30 mouse cellular contexts compared by ENCODE assay signal in the genomic region with DNA sequence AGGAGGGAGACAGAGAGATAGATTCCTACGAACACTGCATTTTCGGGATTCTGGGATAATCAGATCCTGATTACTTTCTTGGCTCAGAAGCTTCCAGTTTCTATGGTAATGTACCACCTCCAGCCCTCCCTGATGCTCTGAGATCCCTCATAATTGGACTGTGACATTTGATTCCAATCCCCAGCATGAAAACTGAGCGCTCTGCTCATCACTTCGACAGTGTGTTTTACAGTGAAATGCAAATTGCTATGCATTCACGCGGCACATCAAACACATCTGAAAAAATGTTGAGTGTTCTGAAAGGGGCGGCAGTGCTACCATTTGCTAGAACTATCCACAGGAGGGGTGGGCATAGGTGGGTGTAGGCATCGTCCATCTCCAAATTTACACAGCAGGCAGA. TPM values are rescaled to one million over a fixed set of nuclear protein-coding genes. Genes with fewer than 3 reads are reported as not detected.
DNase-seq lines count a peak whose midpoint lies in the region; ATAC-seq and TF ChIP-seq lines count a peak whose summit lies in the region.
"Had no signal": no experiment of that assay in that cellular context is flagged by ENCODE, and none has a peak within 500 bp of the region (broad histone marks: within the 10 kb centered on the region; RNA-seq: fewer than 3 reads in every experiment).

No protein-coding gene starts in this region.

- no peaks in the 10 kb centered on the region for H3K9me3 ChIP-seq in forebrain, embryonic 15.5 days
- no peaks in the 10 kb centered on the region for H3K9me3 ChIP-seq in forebrain, embryonic 11.5 days (ENCODE audit: control insufficient read depth, low read length)
- no peaks in the 10 kb centered on the region for H3K9me3 ChIP-seq in hindbrain, postnatal 0 days (ENCODE audit: low read length)
- no peaks in the 10 kb centered on the region for H3K9me3 ChIP-seq in hindbrain, embryonic 16.5 days (ENCODE audit: control insufficient read depth, low read length)
- no peaks in the 10 kb centered on the region for H3K9me3 ChIP-seq in midbrain, postnatal 0 days (ENCODE audit: low read length)
- H3K9me3 ChIP-seq: hindbrain, embryonic 15.5 days; intestine, embryonic 15.5 days; limb, embryonic 12.5 days; liver, embryonic 15.5 days; lung, embryonic 15.5 days; midbrain, embryonic 12.5 days; neural tube, embryonic 12.5 days had no signal

- ATAC-seq in forebrain, embryonic 15.5 days (replicated peaks) = no peak
- no peak for ATAC-seq in forebrain, embryonic 11.5 days (replicated peaks; ENCODE audit: low FRiP score)
- ATAC-seq in hindbrain, postnatal 0 days = no peak
- ATAC-seq in hindbrain, embryonic 16.5 days = no peak
- no peak for ATAC-seq in midbrain, postnatal 0 days (ENCODE audit: low FRiP score)
- ATAC-seq: intestine, embryonic 15.5 days had no signal

- H3K4me3 ChIP-seq in forebrain, embryonic 15.5 days = no peak overlapping the region
- H3K4me3 ChIP-seq in forebrain, embryonic 11.5 days (ENCODE audit: low read depth, low read length) = no peak overlapping the region
- H3K4me3 ChIP-seq in hindbrain, postnatal 0 days (ENCODE audit: low read length) = no peak overlapping the region
- H3K4me3 ChIP-seq in hindbrain, embryonic 16.5 days (ENCODE audit: low read length) = no peak overlapping the region
- H3K4me3 ChIP-seq in midbrain, postnatal 0 days (ENCODE audit: low read depth, low read length) = no peak overlapping the region
- H3K4me3 ChIP-seq: hindbrain, embryonic 15.5 days; intestine, embryonic 15.5 days; layer of hippocampus, adult 2 months; left cerebral cortex, adult 2 months; limb, embryonic 12.5 days; liver, embryonic 15.5 days; lung, embryonic 15.5 days; midbrain, embryonic 12.5 days; myocyte; neural tube, embryonic 12.5 days had no signal

- peak overlapping the region; percentile 44 for H3K27ac ChIP-seq in forebrain, embryonic 15.5 days (replicated peaks)
- H3K27ac ChIP-seq in forebrain, embryonic 11.5 days (ENCODE audit: low read depth, low read length) = no peak overlapping the region; the same call in 1 of the 2 replicates
- H3K27ac ChIP-seq in hindbrain, postnatal 0 days = no peak overlapping the region
- H3K27ac ChIP-seq in hindbrain, embryonic 16.5 days (ENCODE audit: low read depth, low read length) = no peak overlapping the region
- H3K27ac ChIP-seq in midbrain, postnatal 0 days (ENCODE audit: low read depth, low read length) = no peak overlapping the region
- H3K27ac ChIP-seq: hindbrain, embryonic 15.5 days; intestine, embryonic 15.5 days; layer of hippocampus, adult 2 months; left cerebral cortex, adult 2 months; limb, embryonic 12.5 days; liver, embryonic 15.5 days; lung, embryonic 15.5 days; midbrain, embryonic 12.5 days; neural tube, embryonic 12.5 days had no signal

- H3K9ac ChIP-seq in forebrain, embryonic 15.5 days (replicated peaks) = no peak overlapping the region
- H3K9ac ChIP-seq in forebrain, embryonic 11.5 days (ENCODE audit: low read length) = no peak overlapping the region
- no peak overlapping the region for H3K9ac ChIP-seq in hindbrain, postnatal 0 days (replicated peaks; ENCODE audit: low read length)
- H3K9ac ChIP-seq in hindbrain, embryonic 16.5 days (ENCODE audit: low read depth, low read length) = no peak overlapping the region
- no peak overlapping the region for H3K9ac ChIP-seq in midbrain, postnatal 0 days (replicated peaks; ENCODE audit: low read length, poor library complexity, severe bottlenecking)
- H3K9ac ChIP-seq: hindbrain, embryonic 15.5 days; intestine, embryonic 15.5 days; limb, embryonic 12.5 days; liver, embryonic 15.5 days; lung, embryonic 15.5 days; midbrain, embryonic 12.5 days; neural tube, embryonic 12.5 days had no signal

- no peak overlapping the region for H3K4me2 ChIP-seq in forebrain, embryonic 15.5 days (replicated peaks)
- no peak overlapping the region for H3K4me2 ChIP-seq in forebrain, embryonic 11.5 days (ENCODE audit: low read depth, low read length, severe bottlenecking)
- H3K4me2 ChIP-seq in hindbrain, postnatal 0 days (ENCODE audit: low read depth, low read length) = no peak overlapping the region
- H3K4me2 ChIP-seq in hindbrain, embryonic 16.5 days (ENCODE audit: low read length) = no peak overlapping the region
- H3K4me2 ChIP-seq in midbrain, postnatal 0 days (ENCODE audit: low read depth, low read length, poor library complexity, severe bottlenecking) = no peak overlapping the region
- H3K4me2 ChIP-seq: heart, embryonic 11.5 days; hindbrain, embryonic 15.5 days; intestine, embryonic 15.5 days; limb, embryonic 12.5 days; liver, embryonic 15.5 days; lung, embryonic 15.5 days; midbrain, embryonic 12.5 days; neural tube, embryonic 12.5 days had no signal

- DNase-seq in forebrain, embryonic 11.5 days (ENCODE audit: low spot score) = no peak
- DNase-seq in hindbrain, postnatal 0 days (ENCODE audit: low spot score) = peak; percentile 42
- peak; percentile 75 for DNase-seq in brain, embryonic 14.5 days (ENCODE audit: low read depth)
- DNase-seq in midbrain, postnatal 0 days (ENCODE audit: low spot score) = peak; percentile 19
- no peak for DNase-seq in Muller cell, postnatal 12 days (ENCODE audit: inconsistent ontology term)
- DNase-seq: adrenal gland, postnatal 14 days; cerebellum, adult 2 months; cerebellum, postnatal 14 days; gastrocnemius, postnatal 14 days; heart, adult 18-20 months; heart, postnatal 4 days; kidney, adult 2 months; kidney, postnatal 36 days; right cerebral cortex, adult 18-20 months; thymus, adult 2 months; thymus, postnatal 36 days had no signal

- H3K36me3 ChIP-seq in forebrain, embryonic 15.5 days = no peaks in the 10 kb centered on the region
- H3K36me3 ChIP-seq in forebrain, embryonic 11.5 days (ENCODE audit: control insufficient read depth, insufficient read depth, low read length) = no peaks in the 10 kb centered on the region
- no peaks in the 10 kb centered on the region for H3K36me3 ChIP-seq in hindbrain, postnatal 0 days (ENCODE audit: insufficient read depth, low read length)
- H3K36me3 ChIP-seq in hindbrain, embryonic 16.5 days (ENCODE audit: control insufficient read depth, insufficient read depth, low read length) = no peaks in the 10 kb centered on the region
- H3K36me3 ChIP-seq in midbrain, postnatal 0 days (ENCODE audit: insufficient read depth, low read length) = no peaks in the 10 kb centered on the region
- H3K36me3 ChIP-seq: hindbrain, embryonic 15.5 days; intestine, embryonic 15.5 days; limb, embryonic 12.5 days; liver, embryonic 15.5 days; lung, embryonic 15.5 days; midbrain, embryonic 12.5 days; neural tube, embryonic 12.5 days had no signal

- no peaks in the 10 kb centered on the region for H3K27me3 ChIP-seq in forebrain, embryonic 15.5 days
- no peaks in the 10 kb centered on the region for H3K27me3 ChIP-seq in forebrain, embryonic 11.5 days (ENCODE audit: control insufficient read depth, insufficient read depth, low read length)
- no peaks in the 10 kb centered on the region for H3K27me3 ChIP-seq in hindbrain, postnatal 0 days (ENCODE audit: insufficient read depth, low read length)
- no peaks in the 10 kb centered on the region for H3K27me3 ChIP-seq in hindbrain, embryonic 16.5 days (replicated peaks; ENCODE audit: control insufficient read depth, insufficient read depth, low read length)
- no peaks in the 10 kb centered on the region for H3K27me3 ChIP-seq in midbrain, postnatal 0 days (ENCODE audit: insufficient read depth, low read length)
- H3K27me3 ChIP-seq: hindbrain, embryonic 15.5 days; intestine, embryonic 15.5 days; limb, embryonic 12.5 days; liver, embryonic 15.5 days; lung, embryonic 15.5 days; midbrain, embryonic 12.5 days; neural tube, embryonic 12.5 days had no signal

- peaks cover 9% of the 10 kb centered on the region; the same call in 1 of the 2 replicates for H3K4me1 ChIP-seq in forebrain, embryonic 15.5 days
- H3K4me1 ChIP-seq in forebrain, embryonic 11.5 days (replicated peaks; ENCODE audit: control insufficient read depth, insufficient read depth, low read length) = no peaks in the 10 kb centered on the region
- H3K4me1 ChIP-seq in hindbrain, postnatal 0 days (ENCODE audit: insufficient read depth, low read length) = no peaks in the 10 kb centered on the region
- H3K4me1 ChIP-seq in hindbrain, embryonic 16.5 days (ENCODE audit: control insufficient read depth, insufficient read depth, low read depth, low read length) = no peaks in the 10 kb centered on the region; the same call in 1 of the 2 replicates
- 0 out of 2 replicates have a peak, but pooled peaks cover 3% of the 10 kb centered on the region for H3K4me1 ChIP-seq in midbrain, postnatal 0 days (ENCODE audit: insufficient read depth, low read length)
- H3K4me1 ChIP-seq: hindbrain, embryonic 15.5 days; liver, embryonic 15.5 days; neural tube, embryonic 12.5 days had no signal

- WGBS in forebrain, embryonic 15.5 days = 59% methylated on average over 8 of the region's 8 CpGs
- 86% methylated on average over 8 of the region's 8 CpGs for WGBS in forebrain, embryonic 11.5 days
- WGBS in hindbrain, postnatal 0 days = 51% methylated on average over 8 of the region's 8 CpGs
- WGBS in hindbrain, embryonic 16.5 days = 65% methylated on average over 8 of the region's 8 CpGs
- WGBS in midbrain, postnatal 0 days = 24% methylated on average over 8 of the region's 8 CpGs

- TF ChIP-seq POLR2A in brain, embryonic 14.5 days (IDR thresholded peaks at IDR 0.05; ENCODE audit: borderline replicate concordance, extremely low read depth, insufficient read depth, insufficient read length, poor library complexity, severe bottlenecking) = no peak

- TF ChIP-seq CTCF in hindbrain, postnatal 0 days (IDR thresholded peaks at IDR 0.05; ENCODE audit: low read depth) = no peak
- TF ChIP-seq CTCF in brain, embryonic 14.5 days (IDR thresholded peaks at IDR 0.05; ENCODE audit: borderline replicate concordance, extremely low read depth, insufficient read depth, insufficient read length) = no peak
- no peak for TF ChIP-seq CTCF in midbrain, postnatal 0 days (IDR thresholded peaks at IDR 0.05)

RNA-seq across cellular contexts. Expression of gene Sh3bp4, which starts 24.8 kb away (rescaled TPM):
- 20.8 and 21.1 TPM in 2 replicates for polyA plus RNA-seq in forebrain, embryonic 15.5 days (2015; fragmentation: Nextera tagmentation; extraction: Ambion mirVana)
- 29.3 and 30.2 TPM in 2 replicates for polyA plus RNA-seq in forebrain, embryonic 11.5 days (2014; fragmentation: Nextera tagmentation; extraction: Ambion mirVana)
- total RNA-seq in hindbrain, postnatal 0 days (2014; rRNA removed) = 36.5 and 38.8 TPM in 2 replicates
- polyA plus RNA-seq in hindbrain, postnatal 0 days (2015; fragmentation: Nextera tagmentation; extraction: Ambion mirVana) = 14.6 and 15.7 TPM in 2 replicates
- polyA plus RNA-seq in hindbrain, embryonic 16.5 days (2015; fragmentation: Nextera tagmentation; extraction: Ambion mirVana) = 13.7 and 17.0 TPM in 2 replicates
- polyA plus RNA-seq in brain, embryonic 14.5 days (2012; rRNA removed) = 20.3 TPM in 2 replicates
- 22.0 and 26.5 TPM in 2 replicates for total RNA-seq in midbrain, postnatal 0 days (2014; rRNA removed)
- 10.3 and 11.0 TPM in 2 replicates for polyA plus RNA-seq in midbrain, postnatal 0 days (2015; fragmentation: Nextera tagmentation; extraction: Ambion mirVana)
- total RNA-seq: MEL had no signal

Comparison
In these comparisons a context has a peak if more than half of its experiments do, and no peak if none do; other contexts are left out.
1. DNase-seq: peak in hindbrain, postnatal 0 days (single experiment), brain, embryonic 14.5 days (single experiment) and midbrain, postnatal 0 days (single experiment); none in forebrain, embryonic 11.5 days (single experiment) and Muller cell, postnatal 12 days (single experiment).